Mouse (Mus musculus): ENCODE data around the gene Ficd.

DNA sequence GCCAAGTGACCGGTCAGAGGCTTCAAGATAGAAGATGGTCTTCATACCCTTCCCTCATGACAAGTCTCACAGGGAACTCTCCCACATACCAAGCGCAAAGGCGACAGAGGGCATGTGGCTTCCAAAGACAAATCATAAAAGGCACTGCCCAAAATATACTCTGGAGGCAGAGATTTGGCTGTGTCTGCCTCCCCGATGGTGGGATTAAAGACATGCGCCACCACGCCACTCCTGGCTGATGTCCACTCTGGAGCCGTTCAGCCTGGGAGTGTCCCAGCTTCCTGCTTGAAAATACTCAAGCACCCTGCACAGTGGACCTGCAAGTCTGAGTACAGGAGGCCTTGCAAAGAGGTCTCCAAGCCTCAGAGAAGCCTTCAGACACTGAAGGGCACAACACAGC, 4.4 kb upstream of the Ficd start:
- TF ChIP-seq CTCF (IDR thresholded peaks at IDR 0.05; ENCODE audit: low read depth, low read length) (no peak), EP300 (IDR thresholded peaks at IDR 0.05; ENCODE audit: insufficient read depth, low read depth, low read length) (no peak)

Measured in ES-Bruce4 (cell line).